Mouse (Mus musculus) kidney, postnatal 10 days (tissue): ENCODE results near the gene Arhgef38.

ENCODE experiments used
- DNase-seq: peaks from one replicate; pipeline ENCODE4 v3.0.0; 2021; ENCODE audit warnings: mixed read lengths

Gene Arhgef38

DNA sequence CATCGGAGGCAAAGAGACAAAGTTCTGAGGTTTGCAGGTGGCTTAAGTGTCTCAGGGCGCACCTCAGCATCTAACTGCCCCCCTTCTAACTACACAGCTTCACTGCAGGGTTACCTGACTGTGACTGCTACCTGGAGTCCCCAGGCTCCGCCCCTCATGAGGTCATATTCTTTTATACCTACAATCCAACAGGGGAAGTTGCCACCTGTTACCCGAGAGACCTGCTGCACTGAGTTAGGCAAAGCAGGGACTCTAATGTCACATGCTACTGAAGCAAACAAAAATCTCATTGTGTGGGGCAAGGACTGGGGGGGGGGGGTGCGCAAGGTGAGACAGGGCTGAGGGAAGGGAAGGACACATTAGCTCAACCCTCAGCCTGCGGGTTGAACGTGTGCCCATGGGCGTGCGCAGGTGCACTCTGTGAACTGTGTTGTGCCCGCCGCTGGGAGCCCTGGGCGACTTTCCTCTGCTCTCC is at the start of gene Arhgef38:
TSS of gene Arhgef38 (minus strand) at position 129 of the 475 bp plus-strand sequence.
- peak; percentile 68 for DNase-seq

GRCm38 (mm10) chr3:133271887-133272286 is 37.1 kb upstream of the Arhgef38 start:
- peak; percentile 92 for DNase-seq

GRCm38 (mm10) chr3:133258860-133259259 is 24.1 kb upstream of the Arhgef38 start:
- DNase-seq, result no peak

DNA sequence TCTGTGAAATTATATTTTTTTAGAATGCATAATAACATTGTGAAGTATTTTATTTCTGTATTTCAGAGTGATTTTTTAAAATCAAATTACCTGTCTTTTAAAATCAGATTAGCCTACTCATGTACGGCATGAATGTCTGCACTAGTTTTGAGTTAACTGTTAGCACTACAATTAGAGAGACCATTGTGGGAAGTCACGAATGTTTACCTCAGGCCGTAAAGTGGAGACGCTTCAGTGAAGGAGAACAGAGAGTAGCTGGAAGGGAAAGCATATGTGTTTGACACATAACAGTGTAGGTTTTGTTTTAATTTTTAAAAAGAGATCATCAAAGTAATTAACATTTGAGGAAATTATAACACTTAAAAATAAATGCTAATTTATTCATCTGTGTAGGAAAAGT is 21.1 kb upstream of the Arhgef38 start:
- no peak for DNase-seq

GRCm38 (mm10) chr3:133244027-133244426 is 9.3 kb upstream of the Arhgef38 start:
- no peak for DNase-seq

DNA sequence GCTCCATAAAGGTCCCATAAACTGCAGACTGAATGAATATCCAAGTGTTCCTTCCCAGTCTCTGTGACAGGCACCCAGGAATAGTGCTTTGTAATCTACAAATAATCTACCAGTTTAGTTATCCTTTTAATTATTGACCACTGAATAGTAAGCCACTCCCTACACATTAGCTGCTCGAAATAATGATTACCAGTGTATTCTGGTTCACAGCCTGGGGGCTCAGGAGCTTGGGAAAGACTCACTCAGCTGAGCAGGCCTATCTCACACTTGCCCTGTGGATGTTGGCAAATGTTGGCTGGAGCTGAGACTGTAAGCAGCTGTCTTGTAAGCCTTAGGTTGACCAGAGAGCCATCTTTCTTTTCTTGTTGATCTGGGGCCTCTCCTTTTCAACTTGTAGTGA is 7.2 kb upstream of the Arhgef38 start:
- peak; percentile 43 for DNase-seq

GRCm38 (mm10) chr3:133233993-133234392 is 756 bp downstream of the Arhgef38 start:
- peak; percentile 43 for DNase-seq

DNA sequence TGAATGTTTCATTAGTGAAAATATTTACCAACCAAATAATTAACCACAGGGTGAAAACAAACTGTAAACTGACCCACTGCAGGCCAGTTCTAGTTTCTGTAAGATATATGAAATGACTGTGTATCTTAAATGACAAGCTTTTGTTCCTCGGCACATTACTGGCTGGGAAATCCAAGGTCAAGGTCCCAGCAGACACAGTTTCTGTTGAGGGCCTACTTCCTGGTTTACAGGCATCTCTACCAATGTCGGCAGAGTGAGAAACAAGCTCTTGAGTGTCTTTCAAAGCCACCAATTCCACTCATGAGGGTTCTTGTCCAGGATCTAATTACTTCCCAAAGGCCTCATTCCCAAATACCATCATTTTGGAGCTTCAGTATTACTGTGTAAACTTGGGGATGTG is 4.3 kb downstream of the Arhgef38 start:
- no peak for DNase-seq

DNA sequence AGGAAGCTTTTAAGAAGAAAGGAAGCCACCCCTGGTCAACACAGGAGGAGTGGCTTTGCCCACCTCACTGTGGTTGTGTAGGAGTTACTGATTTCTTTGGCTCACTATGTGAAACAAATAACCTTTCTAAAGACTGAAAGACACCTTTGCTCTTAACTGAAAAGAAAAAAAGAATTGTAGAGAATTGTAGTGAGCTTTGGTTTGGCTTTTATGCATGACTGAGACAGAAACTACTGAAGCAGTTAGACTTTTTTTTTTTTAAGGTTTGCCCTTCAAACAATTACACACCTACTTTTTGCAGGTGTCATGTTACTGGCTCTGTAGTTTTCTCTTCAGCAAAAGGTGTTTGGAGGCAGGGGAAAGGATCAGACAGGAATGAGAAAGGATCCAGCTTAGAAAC is 5.2 kb downstream of the Arhgef38 start:
- DNase-seq, result no peak

- DNase-seq, result peak; percentile 55
These were observed 7.3 kb downstream of the Arhgef38 start for GRCm38 (mm10) chr3:133227258-133228012.

- DNase-seq, result no peak
These were observed 16.2 kb downstream of the Arhgef38 start for GRCm38 (mm10) chr3:133218501-133218900.

- DNase-seq, result no peak
These were observed 19.4 kb downstream of the Arhgef38 start for GRCm38 (mm10) chr3:133215198-133215819.

DNA sequence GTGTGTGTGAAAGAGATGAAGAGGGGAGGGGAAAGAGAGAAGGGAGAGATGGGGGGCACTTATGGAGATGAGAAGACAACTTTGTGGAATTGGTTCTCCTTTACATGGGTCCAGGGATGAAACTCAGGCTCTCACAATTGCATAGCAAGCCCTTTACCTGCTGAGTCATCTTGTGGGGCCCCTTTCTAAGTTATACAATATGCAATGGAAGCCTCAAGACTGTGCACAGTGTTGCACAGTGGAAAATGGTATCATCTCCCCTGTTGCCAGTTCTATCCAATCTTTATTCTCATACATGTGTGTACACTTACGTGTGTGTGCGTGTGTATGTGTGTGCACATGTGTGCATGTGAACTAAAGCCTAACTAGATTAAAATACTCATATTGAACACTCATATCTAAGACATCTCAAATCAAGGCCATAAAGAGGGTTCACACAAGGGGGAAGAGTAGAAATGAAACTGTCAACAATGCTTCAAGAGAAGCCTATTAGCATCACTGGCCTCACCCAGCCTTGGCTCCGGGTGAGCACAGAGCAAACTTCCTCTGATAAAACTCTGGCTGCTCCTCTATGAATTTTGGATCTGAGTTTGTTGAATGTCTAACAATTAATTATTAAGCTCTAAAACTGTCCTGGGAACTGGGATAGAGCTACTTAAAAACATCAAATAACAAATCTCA is 21.2 kb downstream of the Arhgef38 start:
- no peak for DNase-seq

- no peak for DNase-seq
These were observed 23.4 kb downstream of the Arhgef38 start for GRCm38 (mm10) chr3:133211324-133211723.

DNA sequence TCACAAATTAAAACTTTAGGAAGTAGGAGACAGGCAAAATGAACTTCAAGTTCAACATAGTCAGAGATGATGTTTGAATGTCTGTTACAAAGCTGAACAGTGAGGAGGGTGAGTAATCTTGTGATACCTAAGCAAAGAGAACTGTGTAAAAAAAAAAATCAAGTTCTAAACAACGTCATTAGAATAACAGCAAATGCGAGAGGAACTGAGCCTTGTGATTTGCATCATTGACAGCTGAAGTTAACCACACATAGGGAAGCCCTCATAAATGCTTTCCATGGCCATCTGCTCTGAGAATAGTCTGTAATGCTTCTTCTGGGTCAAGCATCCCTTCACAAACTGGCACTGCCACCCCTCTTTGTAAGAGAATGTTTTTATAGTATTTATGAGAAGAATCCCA is 31.0 kb downstream of the Arhgef38 start:
- no peak for DNase-seq

DNA sequence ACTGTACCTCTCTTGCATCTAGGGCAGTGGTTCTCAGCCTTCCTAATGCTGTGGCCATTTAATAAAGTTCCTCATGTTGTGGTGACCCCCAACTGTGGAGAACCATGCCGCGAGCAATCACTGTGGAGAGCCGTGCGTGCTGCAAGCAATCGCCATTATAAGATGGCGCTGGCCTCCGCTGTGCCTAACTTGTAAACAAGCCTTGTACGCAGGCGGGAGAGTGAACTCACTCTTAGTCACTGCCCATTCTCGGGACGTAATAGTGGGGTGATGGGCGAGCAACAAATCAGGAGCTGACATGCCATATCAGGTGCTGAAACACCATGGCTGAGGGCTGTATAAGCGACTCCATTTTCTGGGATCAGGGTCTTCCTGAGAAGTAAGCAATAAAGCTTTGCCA is 32.6 kb downstream of the Arhgef38 start:
- DNase-seq, result no peak

GRCm38 (mm10) chr3:133188930-133189329 is 45.8 kb downstream of the Arhgef38 start:
- DNase-seq, result no peak

DNA sequence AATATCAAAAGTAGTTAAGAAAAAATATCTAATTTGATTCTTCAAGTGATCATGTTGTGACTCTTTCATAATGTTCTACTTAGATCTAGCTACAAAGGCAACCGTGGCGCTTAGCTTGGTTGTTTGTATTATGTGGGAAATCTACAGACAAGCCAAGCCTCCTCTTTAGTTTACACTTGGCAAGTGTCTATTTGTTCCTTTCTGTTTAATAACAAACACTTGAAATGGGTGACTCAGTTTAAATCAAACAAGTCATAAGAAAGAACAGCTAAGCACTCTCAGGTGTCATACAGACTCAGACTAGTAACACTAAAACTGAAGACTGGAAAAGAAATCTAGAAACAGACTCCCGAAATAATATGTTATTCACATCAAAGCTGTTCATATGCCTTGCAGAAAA is 47.2 kb downstream of the Arhgef38 start:
- DNase-seq, result no peak

GRCm38 (mm10) chr3:133176033-133176750 is 58.6 kb downstream of the Arhgef38 start:
- no peak for DNase-seq

DNA sequence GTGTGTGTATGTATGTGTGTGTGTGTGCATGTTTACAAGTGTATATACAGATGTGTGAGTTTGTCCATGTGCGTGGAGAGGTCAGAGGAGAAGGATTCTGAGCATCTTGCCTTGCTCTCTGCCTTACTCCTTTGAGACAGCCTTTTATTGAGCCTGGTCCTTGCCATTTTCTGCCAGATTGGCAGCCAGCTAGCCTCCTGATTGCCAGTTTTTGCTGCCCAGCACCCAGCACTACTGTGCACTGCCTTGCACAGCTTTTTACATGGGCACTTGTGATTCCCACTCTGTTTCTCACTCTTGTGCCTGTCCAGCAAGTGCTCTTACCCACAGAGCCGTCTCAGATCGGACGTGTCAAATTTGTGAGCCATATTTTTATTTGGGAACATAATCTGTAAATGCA is 62.5 kb downstream of the Arhgef38 start:
- DNase-seq, result no peak

DNA sequence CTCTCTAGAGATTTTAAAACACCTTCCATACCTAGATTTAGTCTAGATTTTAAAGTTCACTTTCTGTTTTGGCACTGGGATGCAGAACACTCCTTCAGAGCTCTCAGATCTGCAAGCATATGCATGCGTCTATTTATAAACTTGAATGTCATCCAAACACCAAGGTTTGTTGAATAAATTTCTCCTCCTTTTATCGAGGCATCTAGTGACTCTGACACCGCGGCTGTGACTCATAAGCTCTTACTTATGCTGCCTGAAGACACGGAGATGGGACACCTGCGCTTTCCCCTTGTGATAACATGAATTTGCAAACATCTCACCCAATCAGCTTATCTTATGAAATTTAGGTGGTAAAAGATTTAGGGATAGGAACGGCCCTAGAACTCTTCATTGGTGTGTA is 65.0 kb downstream of the Arhgef38 start:
- DNase-seq, result no peak

- DNase-seq, result no peak
These were observed 67.2 kb downstream of the Arhgef38 start for GRCm38 (mm10) chr3:133167550-133167949.

DNA sequence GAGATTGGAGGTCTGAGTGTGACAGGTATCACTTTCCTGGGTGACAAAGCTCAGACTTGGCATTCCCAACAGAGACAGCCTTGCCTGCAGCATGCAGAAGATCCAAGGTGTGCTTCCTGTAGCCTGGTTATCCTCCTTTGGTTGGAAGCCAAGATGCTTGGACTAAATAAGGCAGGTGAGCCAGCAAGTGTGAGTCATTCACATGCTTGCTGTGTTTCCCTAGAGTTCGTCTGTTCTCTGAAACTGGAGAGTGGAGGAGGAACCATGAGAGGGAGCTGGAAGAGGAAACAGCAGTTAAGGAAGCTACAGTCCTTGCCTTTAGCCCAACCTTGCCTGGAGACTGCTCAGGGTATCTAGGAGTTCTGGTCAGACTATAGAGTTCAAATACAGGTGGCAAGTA is 69.6 kb downstream of the Arhgef38 start:
- DNase-seq, result no peak
